24 mouse cellular contexts compared by ENCODE assay signal in the genomic region with DNA sequence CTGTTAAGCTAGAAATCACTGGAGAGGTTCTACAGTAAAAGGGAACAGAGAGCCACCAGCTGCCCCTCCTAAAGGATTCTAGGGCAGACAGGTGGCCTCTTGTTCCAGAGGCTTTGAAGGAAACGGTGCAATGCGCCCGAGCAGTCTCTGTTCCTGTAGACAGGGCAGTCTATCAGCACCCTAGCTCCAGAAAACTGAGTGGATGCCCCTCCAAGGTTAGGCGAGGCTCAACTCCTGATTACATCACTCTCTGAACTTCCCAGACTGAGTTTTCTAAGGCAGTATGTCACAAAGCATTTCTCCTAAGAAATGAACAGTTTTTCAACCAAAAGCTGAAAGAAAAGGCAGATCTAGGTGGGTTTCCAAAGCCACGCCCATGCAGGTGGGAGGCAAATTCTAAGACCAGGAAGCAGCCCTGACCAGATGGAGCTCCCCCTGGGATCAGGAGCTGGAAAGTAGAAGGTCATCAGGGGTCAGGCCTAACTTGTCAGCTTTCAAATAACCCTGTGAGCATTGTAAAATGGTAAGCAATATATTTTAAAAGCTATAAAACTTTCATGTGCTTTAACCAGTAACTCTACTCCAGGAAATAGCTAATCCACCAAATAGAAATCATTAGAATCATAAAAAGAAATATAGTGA. TPM values are rescaled to one million over a fixed set of nuclear protein-coding genes. Genes with fewer than 3 reads are reported as not detected.
DNase-seq lines count a peak whose midpoint lies in the region; ATAC-seq and TF ChIP-seq lines count a peak whose summit lies in the region.
"Had no signal": no experiment of that assay in that cellular context is flagged by ENCODE, and none has a peak within 500 bp of the region (broad histone marks: within the 10 kb centered on the region; RNA-seq: fewer than 3 reads in every experiment).

No protein-coding gene starts in this region.

- H3K4me1 ChIP-seq in forebrain, embryonic 10.5 days, result 0 out of 2 replicates have a peak, but pooled peaks cover 6% of the 10 kb centered on the region
- no peaks in the 10 kb centered on the region for H3K4me1 ChIP-seq in forebrain, embryonic 16.5 days (replicated peaks; ENCODE audit: control insufficient read depth, insufficient read depth, low read length)
- peaks cover 13% of the 10 kb centered on the region for H3K4me1 ChIP-seq in limb, embryonic 11.5 days (ENCODE audit: control insufficient read depth, insufficient read depth, low read length)
- H3K4me1 ChIP-seq in limb, embryonic 10.5 days, result peaks cover 23% of the 10 kb centered on the region
- H3K4me1 ChIP-seq in small intestine, adult 2 months (ENCODE audit: control insufficient read depth, insufficient read depth, insufficient read length, low read length), result peaks cover 14% of the 10 kb centered on the region

- no peaks in the 10 kb centered on the region for H3K9me3 ChIP-seq in forebrain, embryonic 10.5 days
- no peaks in the 10 kb centered on the region for H3K9me3 ChIP-seq in forebrain, embryonic 16.5 days (ENCODE audit: control insufficient read depth, low read length)
- no peaks in the 10 kb centered on the region; the same call in 1 of the 2 replicates for H3K9me3 ChIP-seq in limb, embryonic 11.5 days (ENCODE audit: control insufficient read depth, low read length)
- H3K9me3 ChIP-seq in limb, embryonic 10.5 days (replicated peaks), result no peaks in the 10 kb centered on the region
- H3K9me3 ChIP-seq: embryonic facial prominence, embryonic 12.5 days; hindbrain, embryonic 13.5 days; liver, embryonic 15.5 days; midbrain, embryonic 12.5 days had no signal

- no peak overlapping the region for H3K4me2 ChIP-seq in forebrain, embryonic 16.5 days (ENCODE audit: low read length)
- H3K4me2 ChIP-seq in limb, embryonic 11.5 days (ENCODE audit: low read depth, severe bottlenecking), result no peak overlapping the region; the same call in 1 of the 2 replicates
- H3K4me2 ChIP-seq: embryonic facial prominence, embryonic 12.5 days; heart, embryonic 11.5 days; hindbrain, embryonic 13.5 days; liver, embryonic 15.5 days; midbrain, embryonic 12.5 days had no signal

- no peaks in the 10 kb centered on the region for H3K27me3 ChIP-seq in forebrain, embryonic 10.5 days (ENCODE audit: poor library complexity, severe bottlenecking)
- no peaks in the 10 kb centered on the region for H3K27me3 ChIP-seq in forebrain, embryonic 16.5 days (replicated peaks; ENCODE audit: control insufficient read depth, insufficient read depth, low read length)
- H3K27me3 ChIP-seq in limb, embryonic 11.5 days (ENCODE audit: control insufficient read depth, insufficient read depth, low read length), result no peaks in the 10 kb centered on the region
- H3K27me3 ChIP-seq in limb, embryonic 10.5 days (ENCODE audit: low read depth, poor library complexity, severe bottlenecking), result no peaks in the 10 kb centered on the region
- no peaks in the 10 kb centered on the region for H3K27me3 ChIP-seq in small intestine, adult 2 months (ENCODE audit: control insufficient read depth, insufficient read depth, low read length)
- H3K27me3 ChIP-seq: CH12.LX; embryonic facial prominence, embryonic 12.5 days; hindbrain, embryonic 13.5 days; liver, embryonic 15.5 days; midbrain, embryonic 12.5 days had no signal

- H3K9ac ChIP-seq in forebrain, embryonic 16.5 days (replicated peaks; ENCODE audit: low read depth, low read length), result no peak overlapping the region
- H3K9ac ChIP-seq in limb, embryonic 11.5 days (ENCODE audit: low read length), result no peak overlapping the region
- H3K9ac ChIP-seq: embryonic facial prominence, embryonic 12.5 days; hindbrain, embryonic 13.5 days; liver, embryonic 15.5 days; midbrain, embryonic 12.5 days had no signal

- no peak for DNase-seq in forebrain, embryonic 10.5 days (ENCODE audit: extremely low spot score, low spot score)
- peak; percentile 50 for DNase-seq in limb, embryonic 11.5 days (ENCODE audit: low spot score)
- no peak for DNase-seq in limb, embryonic 10.5 days (ENCODE audit: low spot score)
- DNase-seq in hindlimb bud, embryonic 11.5 days (ENCODE audit: extremely low spot score, low read depth, low spot score), result peak; percentile 47
- no peak for DNase-seq in thymus, postnatal 14 days
- DNase-seq in adrenal gland, postnatal 4 days (ENCODE audit: low spot score in 2 of 2), result no peak
- DNase-seq: adrenal gland, postnatal 25 days; cerebellum, adult 11-12 months; cerebellum, postnatal 25 days; kidney, adult 18-20 months; kidney, postnatal 4 days; right cerebral cortex, postnatal 14 days; thymus, adult 2 months had no signal

- TF ChIP-seq POLR2A in small intestine, adult 2 months (IDR thresholded peaks at IDR 0.05; ENCODE audit: low read depth, low read length), result no peak

- no peak for ATAC-seq in forebrain, embryonic 16.5 days
- no peak; the same call in 1 of the 2 replicates for ATAC-seq in limb, embryonic 11.5 days (ENCODE audit: insufficient number of reproducible peaks, low FRiP score, low TSS enrichment, low read depth)
- ATAC-seq: forebrain, embryonic 14.5 days; lung, postnatal 0 days had no signal

- peaks cover 50% of the 10 kb centered on the region for H3K36me3 ChIP-seq in forebrain, embryonic 10.5 days (replicated peaks)
- peaks cover 10% of the 10 kb centered on the region for H3K36me3 ChIP-seq in forebrain, embryonic 16.5 days (ENCODE audit: control insufficient read depth, insufficient read depth)
- H3K36me3 ChIP-seq in limb, embryonic 11.5 days (ENCODE audit: control insufficient read depth, insufficient read depth, low read length), result 0 out of 2 replicates have a peak, but pooled peaks cover 4% of the 10 kb centered on the region
- peaks cover 37% of the 10 kb centered on the region for H3K36me3 ChIP-seq in limb, embryonic 10.5 days
- H3K36me3 ChIP-seq in small intestine, adult 2 months (ENCODE audit: control insufficient read depth, insufficient read depth, low read length), result peaks cover 26% of the 10 kb centered on the region

- H3K27ac ChIP-seq in forebrain, embryonic 10.5 days, result 0 out of 2 replicates have a peak overlapping the region, but pooled peaks have one; percentile 8
- H3K27ac ChIP-seq in forebrain, embryonic 16.5 days (ENCODE audit: low read length), result no peak overlapping the region
- H3K27ac ChIP-seq in limb, embryonic 11.5 days (replicated peaks; ENCODE audit: low read depth, low read length), result no peak overlapping the region; the same call in 1 of the 2 replicates
- no peak overlapping the region for H3K27ac ChIP-seq in limb, embryonic 10.5 days
- H3K27ac ChIP-seq in small intestine, adult 2 months (ENCODE audit: insufficient read depth, low read depth, low read length), result 0 out of 2 replicates have a peak overlapping the region, but pooled peaks have one; percentile 2
- H3K27ac ChIP-seq: embryonic facial prominence, embryonic 12.5 days; hindbrain, embryonic 13.5 days; liver, embryonic 15.5 days; midbrain, embryonic 12.5 days had no signal

- H3K4me3 ChIP-seq in forebrain, embryonic 10.5 days, result no peak overlapping the region
- no peak overlapping the region for H3K4me3 ChIP-seq in forebrain, embryonic 16.5 days (replicated peaks; ENCODE audit: low read length)
- no peak overlapping the region for H3K4me3 ChIP-seq in limb, embryonic 11.5 days (ENCODE audit: low read depth, low read length)
- no peak overlapping the region for H3K4me3 ChIP-seq in limb, embryonic 10.5 days
- no peak overlapping the region for H3K4me3 ChIP-seq in small intestine, adult 2 months (ENCODE audit: low read depth, low read length)
- H3K4me3 ChIP-seq: embryonic facial prominence, embryonic 12.5 days; erythroblast, embryonic 14.5 days; hindbrain, embryonic 13.5 days; liver, embryonic 15.5 days; midbrain, embryonic 12.5 days had no signal

- TF ChIP-seq CTCF in small intestine, adult 2 months (IDR thresholded peaks at IDR 0.05; ENCODE audit: extremely low read depth, insufficient read length, insufficient replicate concordance, low read depth, low read length), result no peak

- WGBS in forebrain, embryonic 10.5 days, result 83% methylated on average over 5 of the region's 5 CpGs
- WGBS in forebrain, embryonic 16.5 days, result 61% methylated on average over 5 of the region's 5 CpGs
- 40% methylated on average over 5 of the region's 5 CpGs for WGBS in limb, embryonic 11.5 days
- 56% methylated on average over 5 of the region's 5 CpGs for WGBS in limb, embryonic 10.5 days
- 28% methylated on average over 5 of the region's 5 CpGs for WGBS in small intestine, adult 2 months

RNA-seq across cellular contexts. Expression of gene Fam120a, which starts 17.1 kb away (rescaled TPM):
- polyA plus RNA-seq in forebrain, embryonic 10.5 days (2016; fragmentation: Nextera tagmentation; extraction: Ambion mirVana), result 13.7 and 14.5 TPM in 2 replicates
- 13.7 and 14.8 TPM in 2 replicates for polyA plus RNA-seq in forebrain, embryonic 16.5 days (2015; fragmentation: Nextera tagmentation; extraction: Ambion mirVana)
- polyA plus RNA-seq in limb, embryonic 11.5 days (2014; fragmentation: Nextera tagmentation; extraction: Ambion mirVana), result 20.2 and 22.7 TPM in 2 replicates
- polyA plus RNA-seq in limb, embryonic 10.5 days (2016; fragmentation: Nextera tagmentation; extraction: Ambion mirVana), result 15.3 and 16.7 TPM in 2 replicates
- 56.5 and 80.1 TPM in 2 replicates for polyA plus RNA-seq in small intestine, adult 2 months (2012; rRNA removed)
- total RNA-seq in adrenal gland, postnatal 4 days (2021), result 100 to 1,000 TPM; 171 to 179 TPM

Comparison
In these comparisons a context has a peak if more than half of its experiments do, and no peak if none do; other contexts are left out.
1. DNase-seq: peak in limb, embryonic 11.5 days (single experiment) and hindlimb bud, embryonic 11.5 days (single experiment); none in forebrain, embryonic 10.5 days (single experiment), limb, embryonic 10.5 days (single experiment), thymus, postnatal 14 days (single experiment) and adrenal gland, postnatal 4 days (0 of 2).
2. H3K27ac ChIP-seq: peak in forebrain, embryonic 10.5 days (single experiment) and small intestine, adult 2 months (single experiment); none in forebrain, embryonic 16.5 days (single experiment), limb, embryonic 11.5 days (single experiment) and limb, embryonic 10.5 days (single experiment).